Mouse (Mus musculus) E14TG2a.4 (cell line): ENCODE data around the gene Trim29.

Experiments
- CTCF ChIP-seq: conservative IDR thresholded peaks from 2 replicates; pipeline ENCODE4 v1.5.1; 2014; ENCODE audit warnings: low read length
- NANOG ChIP-seq: IDR thresholded peaks from 2 replicates; pipeline ENCODE4 v1.6.1; 2014; ENCODE audit warnings: borderline replicate concordance, low read length, mixed read lengths
- POU5F1 ChIP-seq: IDR thresholded peaks from 2 replicates; pipeline ENCODE4 v1.6.1; 2014; ENCODE audit warnings: low read length, borderline replicate concordance

DNA sequence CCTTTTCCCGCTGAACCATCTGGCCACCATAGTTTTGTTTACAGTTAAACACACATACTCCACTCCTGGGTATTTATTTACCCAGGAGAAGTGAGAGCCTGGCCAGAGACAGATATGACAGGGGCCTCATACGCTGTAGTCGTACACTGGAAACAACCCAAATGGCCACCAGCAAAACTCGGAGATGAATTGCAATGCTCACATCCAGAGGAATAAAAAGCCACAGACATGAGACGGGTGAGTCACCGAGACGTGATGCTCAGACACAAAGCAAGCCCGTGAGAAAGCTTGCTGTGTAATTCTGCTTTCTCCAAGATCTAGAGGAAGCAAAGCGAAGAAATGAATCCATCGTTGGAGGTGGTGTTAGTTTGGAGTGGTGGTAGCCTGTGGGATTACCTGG is 10.3 kb upstream of the Trim29 start:
- TF ChIP-seq CTCF (no peak), NANOG (no peak), POU5F1 (no peak)
